Mouse (Mus musculus) ES-Bruce4 (cell line): ENCODE measurements around the gene 2810004N23Rik. TPM values are rescaled to one million over a fixed set of nuclear protein-coding genes. Genes with fewer than 3 reads are reported as not detected.

Experiments used
- H3K27ac ChIP-seq: 2 replicates; pipeline ENCODE4 v1.5.1; 2012; ENCODE audit warnings: low read length, inconsistent platforms; ENCODE audit not compliant: insufficient read depth
- H3K27me3 ChIP-seq: 2 replicates; pipeline ENCODE4 v1.6.1; 2012; ENCODE audit warnings: mild to moderate bottlenecking, low read length, inconsistent platforms; ENCODE audit not compliant: control insufficient read depth, poor library complexity, insufficient read depth, severe bottlenecking
- H3K36me3 ChIP-seq: 2 replicates; pipeline ENCODE4 v1.6.1; 2012; ENCODE audit warnings: inconsistent platforms, mild to moderate bottlenecking, low read length, moderate library complexity; ENCODE audit not compliant: control insufficient read depth, poor library complexity, insufficient read depth, severe bottlenecking
- H3K4me1 ChIP-seq: one replicate; pipeline ENCODE4 v1.8.1; 2011; ENCODE audit warnings: low read length; ENCODE audit not compliant: control insufficient read depth, insufficient read depth
- H3K4me3 ChIP-seq: 2 replicates; pipeline ENCODE4 v1.5.1; 2011; ENCODE audit warnings: low read depth, mild to moderate bottlenecking, low read length
- H3K9ac ChIP-seq: 2 replicates; pipeline ENCODE4 v1.6.1; 2012; ENCODE audit warnings: low read depth, mild to moderate bottlenecking, inconsistent platforms; ENCODE audit not compliant: poor library complexity, severe bottlenecking
- H3K9me3 ChIP-seq: replicated peaks from 2 replicates; pipeline ENCODE4 v1.6.1; 2012; ENCODE audit warnings: mild to moderate bottlenecking, low read length, inconsistent platforms; ENCODE audit not compliant: control insufficient read depth, poor library complexity, insufficient read depth, severe bottlenecking
- CTCF ChIP-seq: IDR thresholded peaks from one replicate; pipeline ENCODE4 v1.8.1; 2011; ENCODE audit warnings: low read depth, low read length
- EP300 ChIP-seq: IDR thresholded peaks from 2 replicates; pipeline ENCODE4 v1.6.1; 2011; ENCODE audit warnings: low read depth, low read length; ENCODE audit not compliant: insufficient read depth
- POLR2A ChIP-seq: IDR thresholded peaks from one replicate; pipeline ENCODE4 v1.8.1; 2011; ENCODE audit warnings: low read length; ENCODE audit not compliant: insufficient read depth
- polyA plus RNA-seq: library from polyadenylated mRNA; stranded (reverse); fragments of >200 nt; gene quantifications from 2 replicates; pipeline ENCODE4 v1.2.4, GENCODE M21; 2011; ENCODE audit warnings: low read depth; ENCODE audit not compliant: missing spikeins, insufficient read depth, insufficient read length

The 2810004N23Rik gene
- polyA plus RNA-seq, 1 experiment: 93.6 TPM

- no peak for TF ChIP-seq POLR2A
- TF ChIP-seq EP300: no peak
- TF ChIP-seq CTCF: no peak
- no peak overlapping the region for H3K4me3 ChIP-seq
- H3K9me3 ChIP-seq: peaks cover 11% of the 10 kb centered on the region
- no peak overlapping the region for H3K27ac ChIP-seq
- H3K9ac ChIP-seq: no peak overlapping the region
- no peaks in the 10 kb centered on the region for H3K4me1 ChIP-seq
- no peaks in the 10 kb centered on the region for H3K36me3 ChIP-seq
- H3K27me3 ChIP-seq: no peaks in the 10 kb centered on the region
Observed at GRCm38 (mm10) chr8:124815870-124816269, 47.0 kb downstream of the 2810004N23Rik start.

- Histone ChIP-seq H3K27ac (no peak overlapping the region), H3K4me3 (no peak overlapping the region), H3K9me3 (peaks cover 11% of the 10 kb centered on the region), H3K4me1 (no peaks in the 10 kb centered on the region), H3K9ac (no peak overlapping the region), H3K36me3 (no peaks in the 10 kb centered on the region), H3K27me3 (no peaks in the 10 kb centered on the region)
- TF ChIP-seq EP300: no peak
- TF ChIP-seq CTCF: no peak
- no peak for TF ChIP-seq POLR2A
Observed at GRCm38 (mm10) chr8:124813326-124813725, 49.6 kb downstream of the 2810004N23Rik start.

GRCm38 (mm10) chr8:124810689-124811394 is 52.1 kb downstream of the 2810004N23Rik start:
- Histone ChIP-seq H3K9ac (no peak overlapping the region), H3K27ac (no peak overlapping the region), H3K36me3 (no peaks in the 10 kb centered on the region), H3K9me3 (no peaks in the 10 kb centered on the region), H3K4me3 (no peak overlapping the region), H3K27me3 (no peaks in the 10 kb centered on the region), H3K4me1 (no peaks in the 10 kb centered on the region)
- TF ChIP-seq CTCF (no peak), POLR2A (no peak), EP300 (no peak)

- Histone ChIP-seq H3K4me3 (no peak overlapping the region), H3K4me1 (no peaks in the 10 kb centered on the region), H3K27me3 (no peaks in the 10 kb centered on the region), H3K27ac (no peak overlapping the region), H3K9me3 (no peaks in the 10 kb centered on the region), H3K36me3 (no peaks in the 10 kb centered on the region), H3K9ac (no peak overlapping the region)
- TF ChIP-seq POLR2A (no peak), CTCF (peak; percentile 45), EP300 (no peak)
Observed at GRCm38 (mm10) chr8:124810056-124810610, 52.8 kb downstream of the 2810004N23Rik start.

GRCm38 (mm10) chr8:124809419-124809818 is 53.5 kb downstream of the 2810004N23Rik start:
- no peak overlapping the region for H3K27ac ChIP-seq
- no peak for TF ChIP-seq EP300
- no peak for TF ChIP-seq CTCF
- TF ChIP-seq POLR2A: no peak
- H3K27me3 ChIP-seq: no peaks in the 10 kb centered on the region
- H3K9ac ChIP-seq: no peak overlapping the region
- no peak overlapping the region for H3K4me3 ChIP-seq
- no peaks in the 10 kb centered on the region for H3K36me3 ChIP-seq
- no peaks in the 10 kb centered on the region for H3K9me3 ChIP-seq
- no peaks in the 10 kb centered on the region for H3K4me1 ChIP-seq

- Histone ChIP-seq H3K27me3 (no peaks in the 10 kb centered on the region), H3K9ac (no peak overlapping the region), H3K36me3 (no peaks in the 10 kb centered on the region), H3K4me1 (no peaks in the 10 kb centered on the region), H3K27ac (no peak overlapping the region), H3K4me3 (no peak overlapping the region), H3K9me3 (no peaks in the 10 kb centered on the region)
- TF ChIP-seq CTCF (no peak), POLR2A (no peak), EP300 (no peak)
Observed at GRCm38 (mm10) chr8:124805990-124806389, 56.9 kb downstream of the 2810004N23Rik start.
